Mouse (Mus musculus) MEL (cell line): ENCODE measurements around the gene Mus81. TPM values are rescaled to one million over a fixed set of nuclear protein-coding genes. Genes with fewer than 3 reads are reported as not detected.

Experiments
- DNase-seq: peaks from one replicate; pipeline ENCODE4 v3.0.0; 2011; ENCODE audit warnings: low read depth, low spot score
- H3K27ac ChIP-seq: 2 replicates; pipeline ENCODE4 v1.5.1; 2012; ENCODE audit warnings: low read depth, mild to moderate bottlenecking, control low read depth, low read length, moderate library complexity; ENCODE audit not compliant: control insufficient read depth
- H3K27me3 ChIP-seq, 2 experiments: fragments of 150-350 bp in 1 of 2; sonication (generic) in 1 of 2; 2 replicates each; pipeline ENCODE4 v1.6.1; 2012; ENCODE audit warnings: low read length in 2 of 2, mild to moderate bottlenecking in 2 of 2, improper control_type of control experiment in 1 of 2, moderate library complexity in 1 of 2; ENCODE audit not compliant: insufficient read depth in 2 of 2, control insufficient read depth in 1 of 2
- H3K36me3 ChIP-seq, 2 experiments: 2 replicates each; pipeline ENCODE4 v1.6.1; 2012 to 2014; ENCODE audit warnings: low read length in 2 of 2, improper control_type of control experiment in 1 of 2, inconsistent platforms in 1 of 2, mild to moderate bottlenecking in 1 of 2; ENCODE audit not compliant: insufficient read depth in 2 of 2, control insufficient read depth in 1 of 2
- H3K4me1 ChIP-seq, 2 experiments: fragments of 150-350 bp in 1 of 2; sonication (generic) in 1 of 2; 2 replicates each; pipeline ENCODE4 v1.6.1; 2012; ENCODE audit warnings: low read length in 2 of 2, improper control_type of control experiment in 1 of 2, mild to moderate bottlenecking in 1 of 2; ENCODE audit not compliant: insufficient read depth in 2 of 2, control insufficient read depth in 1 of 2
- H3K4me3 ChIP-seq, 2 experiments: fragments of 150-350 bp in 1 of 2; sonication (generic) in 1 of 2; 2 replicates each; pipeline ENCODE4 v1.5.1; 2012; ENCODE audit warnings: low read depth in 2 of 2, low read length in 2 of 2, mild to moderate bottlenecking in 2 of 2, moderate library complexity in 2 of 2, control low read depth in 1 of 2, improper control_type of control experiment in 1 of 2; ENCODE audit not compliant: control insufficient read depth in 1 of 2, insufficient read depth in 1 of 2
- H3K79me2 ChIP-seq: 2 replicates; pipeline ENCODE4 v1.6.1; 2012; ENCODE audit warnings: mild to moderate bottlenecking, low read length, moderate library complexity; ENCODE audit not compliant: control insufficient read depth, poor library complexity, insufficient read depth
- H3K9ac ChIP-seq: 2 replicates; pipeline ENCODE4 v1.6.1; 2012; ENCODE audit warnings: low read depth, mild to moderate bottlenecking, control low read depth, low read length, moderate library complexity; ENCODE audit not compliant: control insufficient read depth, poor library complexity, severe bottlenecking
- H3K9me3 ChIP-seq: fragments of 150-350 bp; sonication (generic); replicated peaks from 2 replicates; pipeline ENCODE4 v1.6.1; 2012; ENCODE audit warnings: mild to moderate bottlenecking, low read length, improper control_type of control experiment, moderate library complexity; ENCODE audit not compliant: insufficient read depth
- BHLHE40 ChIP-seq: IDR thresholded peaks from 2 replicates; pipeline ENCODE4 v1.6.1; 2012; ENCODE audit warnings: low read depth, mild to moderate bottlenecking, inconsistent platforms, low read length, improper control_type of control experiment, borderline replicate concordance
- CHD1 ChIP-seq: IDR thresholded peaks from 2 replicates; pipeline ENCODE4 v1.6.1; 2012; ENCODE audit warnings: low read depth, mild to moderate bottlenecking, inconsistent platforms, low read length, improper control_type of control experiment
- E2F4 ChIP-seq: IDR thresholded peaks from 2 replicates; pipeline ENCODE4 v1.6.1; 2011; ENCODE audit warnings: low read depth, low read length, improper control_type of control experiment, borderline replicate concordance
- EP300 ChIP-seq, 2 experiments: IDR thresholded peaks; 2 replicates each; pipeline ENCODE4 v1.6.1; 2011; ENCODE audit warnings: improper control_type of control experiment in 2 of 2, low read length in 2 of 2, low read depth in 1 of 2, mild to moderate bottlenecking in 1 of 2
- ETS1 ChIP-seq: IDR thresholded peaks from 2 replicates; pipeline ENCODE4 v1.6.1; 2012; ENCODE audit warnings: low read depth, mild to moderate bottlenecking, inconsistent platforms, low read length, improper control_type of control experiment, moderate library complexity
- HCFC1 ChIP-seq: IDR thresholded peaks from 2 replicates; pipeline ENCODE4 v1.6.1; 2012; ENCODE audit warnings: low read depth, mild to moderate bottlenecking, inconsistent platforms, low read length, improper control_type of control experiment, moderate library complexity
- MAFK ChIP-seq: IDR thresholded peaks from 2 replicates; pipeline ENCODE4 v1.6.1; 2011; ENCODE audit warnings: low read depth, mild to moderate bottlenecking, low read length, improper control_type of control experiment, borderline replicate concordance
- MAX ChIP-seq: IDR thresholded peaks from 2 replicates; pipeline ENCODE4 v1.6.1; 2011; ENCODE audit warnings: low read length, improper control_type of control experiment
- MXI1 ChIP-seq: IDR thresholded peaks from 2 replicates; pipeline ENCODE4 v1.6.1; 2011; ENCODE audit warnings: mild to moderate bottlenecking, low read depth, low read length, improper control_type of control experiment
- MYB ChIP-seq: IDR thresholded peaks from 2 replicates; pipeline ENCODE4 v1.6.1; 2011; ENCODE audit warnings: mild to moderate bottlenecking, low read depth, low read length, improper control_type of control experiment
- MYC ChIP-seq: IDR thresholded peaks from 2 replicates; pipeline ENCODE4 v1.6.1; 2011; ENCODE audit warnings: low read depth, mild to moderate bottlenecking, low read length, improper control_type of control experiment, moderate library complexity
- NELFE ChIP-seq: IDR thresholded peaks from 2 replicates; pipeline ENCODE4 v1.6.1; 2011; ENCODE audit warnings: low read depth, low read length, improper control_type of control experiment
- POLR2A ChIP-seq, 2 experiments: IDR thresholded peaks; 2 replicates each; pipeline ENCODE4 v1.6.1; 2011 to 2012; ENCODE audit warnings: low read length in 2 of 2, mild to moderate bottlenecking in 2 of 2, control low read depth in 1 of 2, improper control_type of control experiment in 1 of 2, low read depth in 1 of 2, moderate library complexity in 1 of 2; ENCODE audit not compliant: control insufficient read depth in 1 of 2, insufficient read depth in 1 of 2, poor library complexity in 1 of 2
- SIN3A ChIP-seq: IDR thresholded peaks from 2 replicates; pipeline ENCODE4 v1.6.1; 2012; ENCODE audit warnings: low read length, improper control_type of control experiment, inconsistent platforms
- SMC3 ChIP-seq: IDR thresholded peaks from 2 replicates; pipeline ENCODE4 v1.6.1; 2011; ENCODE audit warnings: low read depth, low read length, improper control_type of control experiment
- TCF12 ChIP-seq: IDR thresholded peaks from 2 replicates; pipeline ENCODE4 v1.6.1; 2014; ENCODE audit warnings: low read depth, mild to moderate bottlenecking, inconsistent platforms, low read length, improper control_type of control experiment, moderate library complexity
- UBTF ChIP-seq: IDR thresholded peaks from 2 replicates; pipeline ENCODE4 v1.6.1; 2012; ENCODE audit warnings: low read depth, mild to moderate bottlenecking, inconsistent platforms, low read length, improper control_type of control experiment, moderate library complexity, borderline replicate concordance; ENCODE audit not compliant: insufficient read depth
- USF1 ChIP-seq: IDR thresholded peaks from 2 replicates; pipeline ENCODE4 v1.6.1; 2014; ENCODE audit warnings: low read depth, mild to moderate bottlenecking, inconsistent platforms, low read length, improper control_type of control experiment, moderate library complexity
- ZKSCAN1 ChIP-seq: IDR thresholded peaks from 2 replicates; pipeline ENCODE4 v1.6.1; 2012; ENCODE audit warnings: low read depth, mild to moderate bottlenecking, inconsistent platforms, low read length, improper control_type of control experiment, moderate library complexity
- ZNF384 ChIP-seq: IDR thresholded peaks from 2 replicates; pipeline ENCODE4 v1.6.1; 2012; ENCODE audit warnings: low read depth, mild to moderate bottlenecking, inconsistent platforms, low read length, improper control_type of control experiment
- polyA plus RNA-seq, 2 experiments: library from polyadenylated mRNA; stranded (reverse) in 1 of 2; unstranded in 1 of 2; fragments of >175 nt in 1 of 2; fragments of >200 nt in 1 of 2; gene quantifications; 2 replicates each; pipeline versions ENCODE4 v1.2.1 to v1.2.4; 2012; ENCODE audit warnings: low replicate concordance in 2 of 2, low read depth in 1 of 2; ENCODE audit not compliant: insufficient read length in 2 of 2, insufficient read depth in 1 of 2, missing spikeins in 1 of 2
- total RNA-seq: library from RNA; depleted of rRNA; stranded (reverse); fragments of 300-350 nt; gene quantifications from 2 replicates; pipeline ENCODE4 v1.2.3, GENCODE M21; 2012

The Mus81 gene
- total and polyA plus RNA-seq, 3 experiments, result 38.9 to 50.5 TPM; not detected in 1

DNA sequence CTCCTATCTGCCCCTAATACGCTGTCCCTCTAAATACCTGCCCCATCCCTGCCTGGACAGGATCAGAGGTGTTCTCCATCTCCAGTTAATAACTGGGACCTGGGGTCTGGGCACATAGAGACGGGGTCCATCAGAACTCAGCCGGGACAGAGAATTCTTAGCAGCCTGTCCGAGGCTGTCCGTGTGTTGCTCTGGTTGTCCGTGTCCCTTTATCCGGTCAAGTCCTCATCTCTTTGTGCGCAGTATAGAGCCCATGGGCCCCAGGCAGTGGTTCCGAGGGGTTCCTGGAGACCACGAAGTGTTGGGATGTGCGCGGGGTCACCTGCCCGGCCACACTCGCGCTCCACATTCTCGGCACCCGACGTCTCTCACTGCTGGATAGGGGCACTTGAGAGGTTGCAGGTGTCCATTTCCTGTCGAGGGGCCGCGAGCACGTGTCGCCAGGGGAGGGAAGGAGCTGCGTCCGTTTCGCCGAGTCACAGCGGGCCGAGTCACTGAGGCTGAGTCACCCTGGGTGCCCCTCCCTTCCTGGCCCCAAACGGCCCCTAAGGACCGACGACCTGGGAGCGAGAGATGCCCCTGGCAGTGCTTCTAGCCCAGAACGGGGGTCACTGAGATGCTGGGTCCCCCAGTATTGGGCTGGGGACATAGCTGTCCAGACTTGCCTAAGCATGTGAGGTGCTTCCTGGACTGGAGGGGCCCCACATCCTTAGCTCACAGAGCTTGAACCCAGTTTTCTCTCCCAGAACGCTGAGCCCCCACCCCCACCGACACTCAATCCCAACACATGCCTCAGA, 39.6 kb downstream of the Mus81 start:
- Histone ChIP-seq H3K4me1 (peaks cover 0 to 25% of the 10 kb centered on the region in 2 experiments; a peak in 3 of 4 replicates), H3K4me3 (peak overlapping the region; percentile 80 to 81), H3K27me3 (no peaks in the 10 kb centered on the region), H3K36me3 (peaks cover 0 to 4% of the 10 kb centered on the region in 2 experiments; a peak in 2 of 4 replicates), H3K9me3 (no peaks in the 10 kb centered on the region), H3K9ac (peak overlapping the region; percentile 64), H3K79me2 (peaks cover 6% of the 10 kb centered on the region; the same call in 1 of the 2 replicates), H3K27ac (peak overlapping the region; percentile 20; the same call in 1 of the 2 replicates)
- TF ChIP-seq SIN3A (no peak), MAX (peak; percentile 96), EP300 (IDR thresholded peaks at IDR 0.05; ENCODE audit: low read depth in 1 of 2, low read length in 2 of 2) (peak in 1 of 2 experiments; percentile 40; a peak in 2 of 4 replicates), BHLHE40 (peak; percentile 53; the same call in 1 of the 2 replicates), MYB (no peak), MYC (0 out of 2 replicates have a peak, but pooled peaks have one; percentile 48), MXI1 (peak; percentile 35; the same call in 1 of the 2 replicates), ZKSCAN1 (no peak), USF1 (no peak), HCFC1 (no peak), ETS1 (peak; percentile 31; the same call in 1 of the 2 replicates), ZNF384 (no peak), SMC3 (no peak)
- DNase-seq, result peak; percentile 70

DNA sequence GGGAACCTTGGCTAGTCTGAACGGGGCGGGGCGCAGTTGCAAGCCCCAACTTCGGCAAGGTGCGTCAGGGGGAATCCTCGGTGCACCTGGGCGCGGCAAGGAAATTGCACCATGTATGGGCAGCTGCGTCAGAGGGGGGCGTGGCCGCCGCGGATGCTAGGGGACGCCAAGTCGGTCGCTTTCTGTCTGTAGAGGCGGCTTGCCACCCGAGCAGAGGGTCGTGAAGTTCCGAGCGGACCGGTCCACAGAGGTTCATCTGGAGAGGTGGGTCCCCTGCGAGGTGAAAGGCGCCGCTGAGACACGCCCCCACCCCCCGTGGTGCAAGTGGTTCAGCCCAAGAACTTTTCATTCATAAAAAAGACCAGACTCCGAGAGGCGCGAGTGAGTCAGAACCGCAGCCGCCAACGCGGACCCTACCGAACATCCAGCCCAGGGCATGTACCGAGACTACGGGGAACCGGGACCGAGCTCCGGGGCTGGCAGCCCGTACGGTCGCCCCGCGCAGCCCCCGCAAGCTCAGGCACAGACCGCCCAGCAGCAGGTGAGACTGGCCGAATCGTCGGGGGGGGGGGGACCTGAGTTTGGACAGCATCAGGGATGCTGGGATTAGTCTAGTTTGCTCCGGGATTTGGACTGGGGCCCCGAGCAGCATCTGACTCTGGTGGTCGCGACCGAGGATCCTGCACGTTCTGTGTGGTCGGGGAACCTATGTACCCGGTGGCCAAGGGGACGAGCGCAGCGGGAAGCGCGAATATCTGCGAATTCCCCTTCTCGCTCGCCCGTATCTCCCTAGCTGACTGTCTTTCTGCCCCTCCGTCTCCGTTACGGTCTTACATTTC, 40.5 kb downstream of the Mus81 start, which contains the start of gene Fosl1:
Gene Fosl1 (plus strand): TSS at position 33 of the 839 bp plus-strand sequence.
- Histone ChIP-seq H3K4me1 (peaks cover 0 to 25% of the 10 kb centered on the region in 2 experiments; a peak in 3 of 4 replicates), H3K4me3 (peak within 1 kb of the TSS; percentile 80 to 81), H3K79me2 (peaks cover 6% of the 10 kb centered on the region; the same call in 1 of the 2 replicates), H3K9ac (peak within 1 kb of the TSS; percentile 64), H3K9me3 (no peaks in the 10 kb centered on the region), H3K27ac (peak within 1 kb of the TSS; percentile 20; the same call in 1 of the 2 replicates), H3K27me3 (no peaks in the 10 kb centered on the region), H3K36me3 (peaks cover 0 to 4% of the 10 kb centered on the region in 2 experiments; a peak in 2 of 4 replicates)
- DNase-seq, result peak; percentile 82
- TF ChIP-seq ETS1 (peak; percentile 36; the same call in 1 of the 2 replicates), UBTF (no peak), POLR2A (IDR thresholded peaks at IDR 0.05; ENCODE audit: control insufficient read depth in 1 of 2, insufficient read depth in 1 of 2, low read depth in 1 of 2, low read length in 2 of 2, poor library complexity in 1 of 2) (peak in 1 of 2 experiments; percentile 18; a peak in 1 of 4 replicates), TCF12 (no peak), MXI1 (peak; percentile 51), SMC3 (0 out of 2 replicates have a peak, but pooled peaks have one; percentile 2), CHD1 (peak; percentile 82; the same call in 1 of the 2 replicates), MAFK (no peak), E2F4 (no peak), HCFC1 (0 out of 2 replicates have a peak, but pooled peaks have one; percentile 42), NELFE (peak; percentile 48; the same call in 1 of the 2 replicates), SIN3A (peak; percentile 50; the same call in 1 of the 2 replicates)
